Mouse (Mus musculus) Patski (cell line): ENCODE data around the gene Atp5h. TPM values are rescaled to one million over a fixed set of nuclear protein-coding genes. Genes with fewer than 3 reads are reported as not detected.
"Not testable (repeated sequence)": the region's sequence is repeated elsewhere in the genome, so short reads cannot be mapped to it uniquely, and the experiment has no call there.

Experiments used
- ATAC-seq: fragments of 100-300 bp; one replicate; pipeline ENCODE4 v1.8.0; 2021
- CTCF ChIA-PET: fragments of 350-600 bp; sonication (Branson Sonifier 250); formaldehyde crosslinking; loops from one replicate; lab custom pipeline; 2022; ENCODE audit warnings: inconsistent platforms; lab: Charles Lee
- POLR2A ChIA-PET: fragments of 350-600 bp; sonication (Branson Sonifier 250); formaldehyde crosslinking; loops from one replicate; lab custom pipeline; 2022; ENCODE audit warnings: antibody characterized with exemption, inconsistent platforms; lab: Charles Lee
- DNase-seq: peaks from one replicate; pipeline ENCODE4 v3.0.0-alpha.2; 2011; ENCODE audit warnings: low read depth, low spot score
- H3K27me3 ChIP-seq: fragments of 371-371 bp; one replicate; pipeline ENCODE4 v1.5.1; 2021
- CTCF ChIP-seq: fragments of 100-300 bp; IDR thresholded peaks from one replicate; pipeline ENCODE4 v1.5.1; 2021
- in situ Hi-C: fragments of 300-500 bp; cut with MboI; formaldehyde crosslinking; loops from 3 replicates; pipeline ENCODE4 v1.11.1; 2018; ENCODE audit warnings: low pct_unique_long_range_greater_than_20kb, mixed read lengths
- polyA plus RNA-seq: library from polyadenylated mRNA; unstranded; gene quantifications from one replicate; pipeline ENCODE4 v1.2.3, GENCODE M21; 2021

Gene Atp5h
- polyA plus RNA-seq, 1 experiment from 2014 or later = 727 TPM

- H3K27me3 ChIP-seq = no peaks in the 10 kb centered on the region
- ChIA-PET POLR2A (interaction anchor here (1.1 kb wide), 1 partner anchor 11 kb away, joined by 3 read pairs; no protein-coding TSS in a partner anchor), CTCF (interaction anchor here (1.5 kb wide), 1 partner anchor 47 kb away, joined by 3 read pairs; no protein-coding TSS in a partner anchor)
- no peak for TF ChIP-seq CTCF
- in situ Hi-C loops = no loop called here
- ATAC-seq = no peak
- no peak for DNase-seq
Observed at GRCm38 (mm10) chr11:115400630-115401391, 19.0 kb downstream of the Atp5h start.

DNA sequence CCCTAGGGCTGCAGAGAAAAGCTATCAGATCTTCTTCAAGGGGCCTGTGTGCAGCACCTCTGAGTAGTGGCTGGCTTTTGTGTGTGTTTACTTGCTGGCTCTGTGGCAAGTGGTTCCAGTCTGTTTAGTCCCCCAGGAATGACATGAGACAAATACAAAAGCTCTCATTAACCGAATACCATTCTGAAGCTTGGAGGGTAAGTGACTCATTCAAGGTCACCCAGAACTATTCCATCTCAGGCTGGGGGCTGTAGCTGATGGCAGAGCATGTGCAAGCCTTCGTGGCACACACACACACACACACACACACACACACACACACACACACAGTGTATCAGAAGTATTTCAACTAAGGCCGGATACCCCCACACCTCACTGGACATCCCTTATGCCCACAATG, 19.6 kb downstream of the Atp5h start:
- ATAC-seq (no peak), DNase-seq (no peak)
- ChIA-PET POLR2A (interaction anchor here (1.1 kb wide), 1 partner anchor 10 kb away, joined by 3 read pairs; no protein-coding TSS in a partner anchor), CTCF (interaction anchor here (1.5 kb wide), 1 partner anchor 46 kb away, joined by 3 read pairs; no protein-coding TSS in a partner anchor)
- TF ChIP-seq CTCF = no peak
- H3K27me3 ChIP-seq = no peaks in the 10 kb centered on the region
- in situ Hi-C loops = no loop called here

DNA sequence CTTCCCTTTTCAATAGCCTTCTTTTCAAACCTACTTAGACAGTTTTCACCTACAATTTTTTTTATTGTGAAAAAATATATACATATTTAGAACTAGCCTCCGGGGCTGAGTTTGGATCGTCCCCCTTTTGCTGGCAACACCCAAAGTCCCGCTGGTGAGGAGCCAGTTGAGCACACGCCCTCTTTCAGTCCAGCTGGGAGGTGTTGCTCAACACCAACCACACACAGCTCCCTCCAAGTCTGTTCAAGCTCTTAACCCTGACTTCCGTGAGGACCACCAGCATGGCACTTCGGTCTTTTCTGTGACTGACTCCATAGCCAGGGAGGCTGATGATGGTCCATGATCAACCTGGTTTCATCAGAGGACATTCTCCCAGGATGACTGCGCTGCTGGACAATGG, 21.7 kb downstream of the Atp5h start:
- TF ChIP-seq CTCF = no peak
- ATAC-seq (no peak), DNase-seq (no peak)
- CTCF ChIA-PET = no interaction called here
- H3K27me3 ChIP-seq = no peaks in the 10 kb centered on the region
- in situ Hi-C loops = no loop called here
- POLR2A ChIA-PET = no interaction called here

DNA sequence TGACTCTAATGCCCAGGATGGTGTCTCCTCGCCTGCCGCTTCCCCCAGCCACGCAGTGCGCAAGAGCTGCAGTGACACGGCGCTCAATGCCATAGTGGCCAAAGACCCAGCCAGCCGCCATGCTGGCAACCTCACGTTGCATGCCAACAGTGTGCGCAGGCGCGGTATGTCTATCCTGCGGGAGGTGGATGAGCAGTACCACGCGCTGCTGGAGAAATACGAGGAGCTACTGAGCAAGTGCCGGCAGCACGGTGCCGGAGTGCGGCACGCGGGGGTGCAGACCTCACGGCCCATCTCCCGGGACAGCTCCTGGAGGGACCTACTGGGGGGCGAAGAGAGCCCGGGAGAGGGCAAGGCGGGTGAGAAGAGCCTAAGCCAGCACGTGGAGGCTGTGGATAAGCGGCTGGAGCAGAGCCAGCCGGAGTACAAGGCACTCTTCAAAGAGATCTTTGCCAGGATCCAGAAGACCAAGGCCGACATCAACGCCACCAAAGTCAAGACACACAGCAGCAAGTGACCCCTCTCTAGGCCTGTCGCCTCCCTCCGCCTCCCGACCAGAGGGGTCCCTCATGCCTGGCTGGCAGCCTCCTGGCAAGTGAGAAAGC, 25.9 kb downstream of the Atp5h start:
- POLR2A ChIA-PET = interaction anchor here (0.7 kb wide), 1 partner anchor 93 kb away, joined by 3 read pairs; no protein-coding TSS in a partner anchor
- no peak for DNase-seq

GRCm38 (mm10) chr11:115391358-115391757, 28.4 kb downstream of the Atp5h start:
- H3K27me3 ChIP-seq = no peaks in the 10 kb centered on the region
- ChIA-PET POLR2A (interaction anchor here (0.9 kb wide), 1 partner anchor 21 kb away, joined by 3 read pairs; no protein-coding TSS in a partner anchor), CTCF (no interaction called here)
- DNase-seq (no peak), ATAC-seq (no peak)
- in situ Hi-C loops = no loop called here
- no peak for TF ChIP-seq CTCF

More for the DNA sequence above, 25.9 kb downstream of the Atp5h start:
- no peak for TF ChIP-seq CTCF
- CTCF ChIA-PET = no interaction called here
- H3K27me3 ChIP-seq = no peaks in the 10 kb centered on the region
- in situ Hi-C loops = no loop called here
- no peak for ATAC-seq

GRCm38 (mm10) chr11:115386859-115387258, 32.9 kb downstream of the Atp5h start:
- DNase-seq, ATAC-seq, POLR2A ChIA-PET, H3K27me3 ChIP-seq, in situ Hi-C loops: not testable (repeated sequence)
- CTCF ChIA-PET = interaction anchor here (2.0 kb wide), 1 partner anchor 40 kb away, joined by 5 read pairs; no protein-coding TSS in a partner anchor

DNA sequence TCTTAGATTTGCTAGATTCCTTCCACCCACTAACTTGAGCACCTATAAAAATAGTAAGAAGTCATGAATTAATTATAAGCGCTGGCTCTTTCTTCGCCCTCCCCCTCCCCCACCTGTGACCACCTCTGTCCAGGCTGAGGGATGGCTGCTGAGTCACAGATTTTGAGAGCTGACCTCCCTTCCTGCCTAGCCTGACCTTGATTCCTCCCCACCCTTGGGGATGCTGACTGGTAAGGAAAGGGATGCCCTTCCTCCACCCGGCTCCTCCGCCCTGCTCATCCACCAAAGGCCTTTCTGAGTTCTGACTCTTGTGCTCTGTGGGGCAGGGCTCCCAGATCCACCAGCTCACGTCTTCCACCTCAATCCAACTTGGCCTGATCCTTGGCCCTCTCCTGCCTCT, 35.2 kb downstream of the Atp5h start:
- in situ Hi-C loops = no loop called here
- ChIA-PET POLR2A (no interaction called here), CTCF (interaction anchor here (1.3 kb wide), 1 partner anchor 10 kb away, joined by 3 read pairs; no protein-coding TSS in a partner anchor)
- DNase-seq = no peak
- no peaks in the 10 kb centered on the region for H3K27me3 ChIP-seq
- no peak for ATAC-seq
- no peak for TF ChIP-seq CTCF

DNA sequence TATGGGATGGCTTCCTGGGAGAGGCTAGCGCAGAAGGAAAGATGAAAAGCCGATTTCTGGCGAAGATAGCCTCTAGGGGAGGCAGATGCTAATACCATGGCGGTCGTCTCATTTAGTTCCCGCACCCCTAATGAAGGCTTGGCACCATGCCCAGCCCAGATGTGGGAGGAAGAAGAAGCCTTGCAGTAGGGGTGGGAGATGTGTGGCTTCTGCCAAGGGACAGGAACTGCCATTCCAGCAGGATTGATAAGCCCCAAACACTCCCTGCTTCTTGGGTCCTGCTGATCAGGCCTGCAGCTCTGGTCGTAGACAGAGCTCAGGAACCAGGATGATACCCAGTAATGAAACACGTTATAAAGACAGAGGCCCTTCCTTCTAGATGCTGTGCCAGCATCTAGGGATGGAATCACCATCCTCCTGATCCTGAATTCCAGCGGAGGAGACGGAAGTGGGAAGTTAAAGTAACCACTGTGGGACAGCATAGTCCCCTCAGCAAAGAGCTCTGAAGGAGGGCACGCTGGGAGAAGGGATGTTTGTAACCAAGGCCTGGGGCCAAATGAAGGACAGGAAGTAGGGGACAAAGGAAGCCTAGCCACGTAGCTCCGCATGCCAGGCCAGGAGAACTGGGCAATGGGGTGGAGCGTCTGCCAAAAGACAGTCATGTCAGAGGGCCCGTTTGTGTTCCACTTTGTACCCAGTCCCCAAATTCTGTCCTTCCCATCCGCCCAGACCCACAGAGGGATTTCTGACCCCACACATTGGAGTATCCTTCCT, 35.9 kb downstream of the Atp5h start:
- ChIA-PET POLR2A (interaction anchor here (4.2 kb wide), 1 partner anchor 29 kb away, joined by 20 read pairs; no protein-coding TSS in a partner anchor), CTCF (interaction anchor here (1.3 kb wide), 1 partner anchor 10 kb away, joined by 3 read pairs; no protein-coding TSS in a partner anchor)
- DNase-seq = no peak

DNA sequence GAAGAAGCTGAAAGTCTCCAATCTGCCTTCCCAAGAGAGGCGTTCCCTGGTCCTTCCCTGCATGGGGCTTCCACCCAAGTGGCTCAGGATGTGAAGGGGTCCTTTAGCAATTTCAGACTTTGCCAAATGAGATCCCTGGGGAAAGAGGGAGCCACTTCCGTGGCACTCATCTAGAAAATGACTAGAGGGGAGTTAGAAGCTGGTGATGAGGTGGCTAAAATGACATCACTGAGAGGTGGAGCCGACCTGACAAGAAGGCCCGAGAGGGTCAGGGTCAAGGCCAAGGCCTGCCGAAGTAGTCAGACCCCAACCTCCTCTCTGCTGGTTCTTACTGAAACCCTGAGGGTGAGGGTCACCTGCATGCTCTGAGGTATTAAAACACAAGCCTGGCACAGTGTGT, 36.9 kb downstream of the Atp5h start:
- H3K27me3 ChIP-seq = no peaks in the 10 kb centered on the region
- TF ChIP-seq CTCF = no peak
- CTCF ChIA-PET = no interaction called here
- POLR2A ChIA-PET = interaction anchor here (4.2 kb wide), 1 partner anchor 30 kb away, joined by 20 read pairs; no protein-coding TSS in a partner anchor
- no peak for DNase-seq
- in situ Hi-C loops = no loop called here
- ATAC-seq = no peak

More for the DNA sequence above, 35.9 kb downstream of the Atp5h start:
- no peaks in the 10 kb centered on the region for H3K27me3 ChIP-seq
- TF ChIP-seq CTCF = no peak
- in situ Hi-C loops = no loop called here
- ATAC-seq = no peak
